Mouse (Mus musculus): ENCODE data around the gene Naa35. TPM values are rescaled to one million over a fixed set of nuclear protein-coding genes. Genes with fewer than 3 reads are reported as not detected.
"Not testable (repeated sequence)": the region's sequence is repeated elsewhere in the genome, so short reads cannot be mapped to it uniquely, and the experiment has no call there.

The Naa35 gene
- polyA plus RNA-seq, 1 experiment from 2014 or later, result 108 TPM

GRCm38 (mm10) chr13:59585648-59586005 lies 568 bp downstream of the Naa35 start:
- Histone ChIP-seq H3K36me3 (peaks cover 24% of the 10 kb centered on the region), H3K4me2 (replicated peaks) (peak overlapping the region; percentile 73), H3K9me3 (replicated peaks) (no peaks in the 10 kb centered on the region), H3K9ac (peak overlapping the region; percentile 91), H3K4me3 (peak overlapping the region; percentile 94), H3K4me1 (peaks cover 20% of the 10 kb centered on the region), H3K27ac (peak overlapping the region; percentile 85), H3K27me3 (no peaks in the 10 kb centered on the region)
- ATAC-seq (ENCODE audit: low FRiP score), result no peak; the same call in 1 of the 2 replicates
- WGBS, result under 1% methylated on average over 28 of the region's 28 CpGs

- 95% methylated on average over 2 of the region's 2 CpGs for WGBS
- no peak for ATAC-seq (ENCODE audit: low FRiP score)
- Histone ChIP-seq H3K27me3 (no peaks in the 10 kb centered on the region), H3K9me3 (replicated peaks) (no peaks in the 10 kb centered on the region), H3K4me3 (no peak overlapping the region), H3K9ac (no peak overlapping the region), H3K4me1 (peaks cover 20% of the 10 kb centered on the region), H3K36me3 (peaks cover 39% of the 10 kb centered on the region), H3K27ac (no peak overlapping the region), H3K4me2 (replicated peaks) (peak overlapping the region; percentile 73)
Observed at GRCm38 (mm10) chr13:59587201-59587600, 2.1 kb downstream of the Naa35 start.

- Histone ChIP-seq H3K4me2 (replicated peaks) (no peak overlapping the region), H3K36me3 (peaks cover 60% of the 10 kb centered on the region), H3K9me3 (replicated peaks) (no peaks in the 10 kb centered on the region), H3K9ac (no peak overlapping the region), H3K27me3 (no peaks in the 10 kb centered on the region), H3K4me3 (no peak overlapping the region), H3K4me1 (peaks cover 20% of the 10 kb centered on the region), H3K27ac (no peak overlapping the region)
- ATAC-seq (ENCODE audit: low FRiP score), result no peak
- WGBS, result 88% methylated on average over 4 of the region's 4 CpGs
Observed at GRCm38 (mm10) chr13:59589672-59590071, 4.6 kb downstream of the Naa35 start.

- H3K9ac ChIP-seq, result no peak overlapping the region
- no peaks in the 10 kb centered on the region for H3K27me3 ChIP-seq
- peaks cover 20% of the 10 kb centered on the region for H3K4me1 ChIP-seq
- no peak overlapping the region for H3K27ac ChIP-seq
- peaks cover 65% of the 10 kb centered on the region for H3K36me3 ChIP-seq
- 85% methylated on average over 4 of the region's 4 CpGs for WGBS
- H3K4me3 ChIP-seq, result no peak overlapping the region
- H3K4me2 ChIP-seq (replicated peaks), result no peak overlapping the region
- ATAC-seq (ENCODE audit: low FRiP score), result no peak
- H3K9me3 ChIP-seq (replicated peaks), result no peaks in the 10 kb centered on the region
Observed at GRCm38 (mm10) chr13:59590691-59591090, 5.6 kb downstream of the Naa35 start.

- H3K4me3 ChIP-seq; H3K27me3 ChIP-seq; ATAC-seq (ENCODE audit: low FRiP score); H3K9ac ChIP-seq; H3K27ac ChIP-seq; H3K4me2 ChIP-seq (replicated peaks); H3K4me1 ChIP-seq; H3K9me3 ChIP-seq (replicated peaks): not testable (repeated sequence)
- H3K36me3 ChIP-seq, result peaks cover 69% of the 10 kb centered on the region
- 92% methylated on average over 3 of the region's 3 CpGs for WGBS
Observed at GRCm38 (mm10) chr13:59592058-59592457, 7.0 kb downstream of the Naa35 start.

- Histone ChIP-seq H3K4me1 (peaks cover 2% of the 10 kb centered on the region; the same call in 1 of the 2 replicates), H3K4me3 (no peak overlapping the region), H3K27me3 (no peaks in the 10 kb centered on the region), H3K9ac (no peak overlapping the region), H3K36me3 (peaks cover 72% of the 10 kb centered on the region), H3K4me2 (replicated peaks) (no peak overlapping the region), H3K27ac (no peak overlapping the region), H3K9me3 (replicated peaks) (no peaks in the 10 kb centered on the region)
- ATAC-seq (ENCODE audit: low FRiP score), result no peak
- 89% methylated on average over 1 of the region's 1 CpGs for WGBS
Observed at GRCm38 (mm10) chr13:59592630-59593029, 7.6 kb downstream of the Naa35 start.

GRCm38 (mm10) chr13:59603096-59603495 lies 18.0 kb downstream of the Naa35 start:
- H3K27me3 ChIP-seq, result no peaks in the 10 kb centered on the region
- no peak overlapping the region for H3K9ac ChIP-seq
- no peak for ATAC-seq (ENCODE audit: low FRiP score)
- H3K36me3 ChIP-seq, result peaks cover 78% of the 10 kb centered on the region
- no peaks in the 10 kb centered on the region for H3K9me3 ChIP-seq (replicated peaks)
- H3K4me1 ChIP-seq, result no peaks in the 10 kb centered on the region
- no peak overlapping the region for H3K27ac ChIP-seq
- H3K4me2 ChIP-seq (replicated peaks), result no peak overlapping the region
- 95% methylated on average over 5 of the region's 5 CpGs for WGBS
- H3K4me3 ChIP-seq, result no peak overlapping the region

- H3K4me3 ChIP-seq, result no peak overlapping the region
- 65% methylated on average over 1 of the region's 1 CpGs for WGBS
- no peaks in the 10 kb centered on the region for H3K27me3 ChIP-seq
- no peaks in the 10 kb centered on the region for H3K4me1 ChIP-seq
- H3K4me2 ChIP-seq (replicated peaks), result no peak overlapping the region
- H3K9me3 ChIP-seq (replicated peaks), result no peaks in the 10 kb centered on the region
- peaks cover 88% of the 10 kb centered on the region for H3K36me3 ChIP-seq
- no peak overlapping the region for H3K27ac ChIP-seq
- no peak for ATAC-seq (ENCODE audit: low FRiP score)
- H3K9ac ChIP-seq, result no peak overlapping the region
Observed at GRCm38 (mm10) chr13:59604511-59604910, 19.5 kb downstream of the Naa35 start.

GRCm38 (mm10) chr13:59605221-59605922 lies 20.3 kb downstream of the Naa35 start:
- Histone ChIP-seq H3K4me3 (no peak overlapping the region), H3K36me3 (peaks cover 88% of the 10 kb centered on the region), H3K27ac (no peak overlapping the region), H3K27me3 (no peaks in the 10 kb centered on the region), H3K9me3 (replicated peaks) (no peaks in the 10 kb centered on the region), H3K4me1 (no peaks in the 10 kb centered on the region), H3K9ac (no peak overlapping the region), H3K4me2 (replicated peaks) (no peak overlapping the region)
- ATAC-seq (ENCODE audit: low FRiP score), result no peak
- 87% methylated on average over 10 of the region's 10 CpGs for WGBS

- 93% methylated on average over 4 of the region's 4 CpGs for WGBS
- H3K36me3 ChIP-seq, result peaks cover 79% of the 10 kb centered on the region
- no peaks in the 10 kb centered on the region for H3K9me3 ChIP-seq (replicated peaks)
- H3K9ac ChIP-seq, result no peak overlapping the region
- no peak overlapping the region for H3K4me3 ChIP-seq
- no peak overlapping the region for H3K27ac ChIP-seq
- H3K27me3 ChIP-seq, result no peaks in the 10 kb centered on the region
- ATAC-seq (ENCODE audit: low FRiP score), result no peak
- H3K4me1 ChIP-seq, result no peaks in the 10 kb centered on the region
- no peak overlapping the region for H3K4me2 ChIP-seq (replicated peaks)
Observed at GRCm38 (mm10) chr13:59609885-59610284, 24.8 kb downstream of the Naa35 start.

- Histone ChIP-seq H3K36me3 (peaks cover 79% of the 10 kb centered on the region), H3K4me1 (no peaks in the 10 kb centered on the region), H3K9me3 (replicated peaks) (no peaks in the 10 kb centered on the region), H3K9ac (no peak overlapping the region), H3K27ac (no peak overlapping the region), H3K4me3 (no peak overlapping the region), H3K27me3 (no peaks in the 10 kb centered on the region), H3K4me2 (replicated peaks) (no peak overlapping the region)
- ATAC-seq (ENCODE audit: low FRiP score), result no peak
- WGBS, result 96% methylated on average over 2 of the region's 2 CpGs
Observed at GRCm38 (mm10) chr13:59610437-59610836, 25.4 kb downstream of the Naa35 start.

GRCm38 (mm10) chr13:59613868-59614267 lies 28.8 kb downstream of the Naa35 start:
- Histone ChIP-seq H3K9ac (no peak overlapping the region), H3K4me2 (replicated peaks) (no peak overlapping the region), H3K9me3 (replicated peaks) (no peaks in the 10 kb centered on the region), H3K36me3 (peaks cover 70% of the 10 kb centered on the region), H3K27ac (no peak overlapping the region), H3K4me3 (no peak overlapping the region), H3K4me1 (no peaks in the 10 kb centered on the region), H3K27me3 (no peaks in the 10 kb centered on the region)
- ATAC-seq (ENCODE audit: low FRiP score), result no peak
- 81% methylated on average over 4 of the region's 4 CpGs for WGBS

- H3K9ac ChIP-seq, result no peak overlapping the region
- no peak overlapping the region for H3K4me2 ChIP-seq (replicated peaks)
- ATAC-seq (ENCODE audit: low FRiP score), result no peak
- H3K4me3 ChIP-seq, result no peak overlapping the region
- peaks cover 69% of the 10 kb centered on the region for H3K36me3 ChIP-seq
- H3K27ac ChIP-seq, result no peak overlapping the region
- no peaks in the 10 kb centered on the region for H3K27me3 ChIP-seq
- 90% methylated on average over 4 of the region's 4 CpGs for WGBS
- H3K9me3 ChIP-seq (replicated peaks), result no peaks in the 10 kb centered on the region
- no peaks in the 10 kb centered on the region for H3K4me1 ChIP-seq
Observed at GRCm38 (mm10) chr13:59615152-59615551, 30.1 kb downstream of the Naa35 start.
